Mouse (Mus musculus): ENCODE results near the gene Tmem189.
"Not testable (repeated sequence)": the region's sequence is repeated elsewhere in the genome, so short reads cannot be mapped to it uniquely, and the experiment has no call there.

Gene Tmem189

DNA sequence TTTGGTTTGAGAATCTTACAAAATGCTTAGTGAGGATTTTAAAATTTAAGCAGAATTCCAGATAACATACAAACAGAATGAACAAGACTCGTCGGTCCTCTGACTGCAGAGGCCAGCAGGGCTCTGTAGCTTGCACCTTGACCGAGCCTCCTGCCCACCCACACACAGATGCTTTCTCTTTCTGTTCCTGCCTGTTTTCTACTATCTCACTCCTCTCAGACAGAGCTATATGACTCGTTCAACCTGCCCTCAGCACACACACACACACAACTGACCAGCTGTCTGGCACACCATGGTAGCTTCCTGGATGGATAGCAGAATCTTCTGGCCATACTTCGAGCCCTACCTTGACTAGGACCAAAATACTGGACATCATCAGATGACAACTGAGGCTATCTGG lies 66.7 kb downstream of the Tmem189 start:
- no peak for DNase-seq (ENCODE audit: low read depth, low spot score)

- DNase-seq (ENCODE audit: low read depth, low spot score): peak; percentile 67
These were observed 67.3 kb downstream of the Tmem189 start for GRCm38 (mm10) chr2:167622352-167622751.

- no peak for DNase-seq (ENCODE audit: low read depth, low spot score)
These were observed 68.2 kb downstream of the Tmem189 start for GRCm38 (mm10) chr2:167621255-167622087.

DNA sequence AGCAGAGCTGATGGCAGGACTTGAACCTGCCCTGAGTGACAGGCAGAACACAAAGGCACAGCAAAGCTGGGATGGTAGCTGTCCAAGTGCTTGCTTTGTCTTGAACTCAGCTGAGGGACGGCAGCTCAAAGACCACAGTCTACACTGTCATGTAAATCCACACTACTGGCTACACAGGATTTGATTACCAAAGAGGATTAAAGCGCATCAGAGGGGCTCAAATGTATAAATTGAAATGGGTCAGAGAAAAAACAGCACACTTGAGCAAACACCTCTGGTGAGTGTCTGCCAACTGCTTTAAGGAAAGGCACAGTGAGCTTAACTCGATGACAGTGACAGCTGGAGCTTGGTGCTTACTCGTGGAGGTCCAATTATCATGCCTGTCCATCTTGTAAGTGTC lies 72.2 kb downstream of the Tmem189 start:
- no peak for DNase-seq (ENCODE audit: low read depth, low spot score)

DNA sequence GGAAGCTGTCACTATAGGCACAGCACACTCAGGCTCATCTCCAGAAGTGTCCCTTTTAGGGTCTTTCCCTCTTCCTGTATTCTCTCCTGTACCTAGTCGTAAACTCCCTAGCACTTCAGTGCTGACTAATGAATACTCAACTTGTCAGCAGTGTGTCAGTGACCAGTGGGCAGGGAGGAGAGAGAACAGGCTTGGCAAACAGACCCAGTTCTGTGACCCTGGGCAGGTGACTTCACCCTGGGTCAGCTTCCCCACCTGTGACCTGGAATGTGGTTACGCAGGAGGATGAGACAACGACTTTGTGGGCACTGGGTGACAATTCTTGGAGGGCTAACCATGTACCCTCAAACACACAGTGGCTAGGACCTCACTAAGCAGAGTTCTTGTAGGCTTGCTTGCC lies 72.6 kb downstream of the Tmem189 start:
- DNase-seq (ENCODE audit: low read depth, low spot score): no peak

- DNase-seq (ENCODE audit: low read depth, low spot score): not testable (repeated sequence)
These were observed 76.3 kb downstream of the Tmem189 start for GRCm38 (mm10) chr2:167613335-167613734.

DNA sequence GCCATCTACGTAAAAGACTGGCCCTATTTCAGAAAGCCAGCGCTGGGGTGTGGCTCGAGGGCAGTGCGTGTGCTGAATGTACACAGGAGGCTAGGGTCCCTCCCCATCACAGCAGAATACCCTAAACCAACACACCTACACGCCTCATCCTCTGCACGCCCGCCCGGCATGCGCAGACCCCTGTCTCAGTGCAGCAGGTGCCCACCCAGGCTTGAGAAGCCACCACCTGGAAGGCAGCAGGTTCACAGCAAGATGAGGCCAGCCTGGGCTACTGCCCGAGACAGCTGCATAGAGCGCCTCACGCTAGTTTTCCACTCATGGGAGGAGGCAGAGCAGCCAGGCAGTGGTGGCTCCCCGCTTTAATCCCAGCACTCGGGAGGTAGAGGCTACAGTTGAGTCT lies 77.5 kb downstream of the Tmem189 start:
- DNase-seq (ENCODE audit: low read depth, low spot score): no peak

- DNase-seq (ENCODE audit: low read depth, low spot score): no peak
These were observed 78.3 kb downstream of the Tmem189 start for GRCm38 (mm10) chr2:167611287-167611686.

DNA sequence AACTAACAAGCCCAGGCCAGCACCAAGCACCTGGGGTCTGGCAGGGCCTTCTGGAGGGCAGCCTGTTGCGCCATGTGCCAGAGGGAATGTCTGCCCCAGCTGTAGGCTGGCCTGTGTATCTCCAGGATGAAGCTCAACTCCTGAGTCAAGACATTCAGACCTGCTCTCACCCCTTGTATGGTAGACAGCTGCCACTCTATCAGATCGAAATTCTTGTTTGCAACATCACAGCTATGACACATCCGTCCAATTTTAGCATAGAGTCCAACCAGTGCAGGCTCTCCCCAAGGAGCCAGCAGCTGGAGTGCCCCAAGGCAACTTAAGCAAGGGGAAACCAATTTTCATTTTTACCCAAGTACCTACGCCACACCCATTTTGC lies 82.9 kb downstream of the Tmem189 start:
- DNase-seq (ENCODE audit: low read depth, low spot score): no peak

DNA sequence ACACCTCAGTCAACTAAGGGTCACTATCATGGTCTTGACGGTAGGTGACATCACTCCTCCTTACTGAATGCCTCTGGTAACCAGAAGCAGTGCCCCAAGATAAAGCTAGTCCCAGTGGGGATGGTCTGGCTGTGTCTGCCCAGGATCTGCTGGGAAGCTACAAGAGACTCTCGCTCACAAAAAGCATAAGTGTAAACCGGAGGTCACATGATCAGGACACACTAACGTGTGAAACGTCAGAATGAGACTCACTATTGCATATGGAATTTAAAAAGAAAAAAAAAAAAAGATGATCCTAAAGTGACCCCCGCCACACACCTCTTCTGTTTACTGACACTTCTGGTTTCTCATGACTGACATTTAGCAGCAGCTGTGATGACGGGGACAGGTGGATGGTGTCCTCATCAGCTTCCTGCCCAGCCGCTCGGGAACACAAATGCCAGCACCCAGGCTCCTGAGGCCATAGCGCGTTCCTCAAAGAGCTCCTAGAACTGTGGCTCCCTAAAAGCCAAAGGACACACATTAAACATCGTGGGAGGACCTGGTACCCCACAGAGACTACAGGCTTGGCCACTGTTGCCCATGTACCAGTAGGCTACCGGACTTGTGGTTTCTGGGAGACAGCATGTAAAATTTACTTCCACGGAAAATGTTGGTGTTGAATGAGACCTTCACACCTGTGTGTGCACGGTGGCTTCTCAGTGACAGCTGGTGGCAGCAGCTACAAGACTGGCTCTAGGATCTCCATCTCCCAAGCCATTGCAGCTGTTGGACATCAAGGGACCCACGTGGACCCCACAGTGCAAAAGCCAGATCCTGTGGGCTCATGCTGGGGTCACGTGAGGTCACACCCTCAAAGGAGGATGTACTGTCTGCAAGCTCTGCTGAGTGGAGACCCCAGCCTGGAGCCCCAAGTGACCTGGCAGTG lies 83.5 kb downstream of the Tmem189 start:
- DNase-seq (ENCODE audit: low read depth, low spot score): no peak

DNA sequence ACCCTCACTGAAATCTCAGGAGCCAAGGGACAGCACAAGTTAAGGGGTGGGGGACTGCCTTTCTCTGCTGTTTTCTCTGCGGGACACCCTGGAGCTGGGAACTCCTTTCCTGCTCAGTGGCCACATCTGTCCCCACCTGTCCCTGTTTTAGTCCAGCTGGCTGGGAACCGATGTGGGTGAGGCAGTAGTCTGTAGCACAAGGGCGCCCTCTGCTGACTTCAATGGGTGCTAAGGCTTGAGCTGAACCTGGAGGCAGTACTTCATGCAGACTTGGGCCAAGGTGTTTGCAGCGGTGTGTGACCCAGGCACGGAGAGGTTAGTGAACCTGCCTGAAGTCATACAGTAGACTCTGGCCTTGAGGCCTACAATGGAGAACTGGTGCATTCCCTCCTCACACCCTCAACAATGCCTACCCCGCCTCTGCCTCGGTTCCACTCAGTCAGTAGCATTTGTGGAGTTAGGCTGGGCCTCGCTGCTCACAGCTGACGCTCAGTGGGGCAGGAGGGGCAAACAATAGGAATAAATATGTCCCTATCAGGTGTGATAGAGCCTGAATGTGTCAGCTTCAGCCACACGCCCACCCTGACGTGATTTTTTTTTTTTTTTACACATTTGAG lies 84.3 kb downstream of the Tmem189 start:
- DNase-seq (ENCODE audit: low read depth, low spot score): peak; percentile 87

GRCm38 (mm10) chr2:167602978-167603377 lies 86.6 kb downstream of the Tmem189 start:
- DNase-seq (ENCODE audit: low read depth, low spot score): no peak

- no peak for DNase-seq (ENCODE audit: low read depth, low spot score)
These were observed 87.3 kb downstream of the Tmem189 start for GRCm38 (mm10) chr2:167602364-167602763.

- DNase-seq (ENCODE audit: low read depth, low spot score): no peak
These were observed 89.1 kb downstream of the Tmem189 start for GRCm38 (mm10) chr2:167600481-167600995.

DNA sequence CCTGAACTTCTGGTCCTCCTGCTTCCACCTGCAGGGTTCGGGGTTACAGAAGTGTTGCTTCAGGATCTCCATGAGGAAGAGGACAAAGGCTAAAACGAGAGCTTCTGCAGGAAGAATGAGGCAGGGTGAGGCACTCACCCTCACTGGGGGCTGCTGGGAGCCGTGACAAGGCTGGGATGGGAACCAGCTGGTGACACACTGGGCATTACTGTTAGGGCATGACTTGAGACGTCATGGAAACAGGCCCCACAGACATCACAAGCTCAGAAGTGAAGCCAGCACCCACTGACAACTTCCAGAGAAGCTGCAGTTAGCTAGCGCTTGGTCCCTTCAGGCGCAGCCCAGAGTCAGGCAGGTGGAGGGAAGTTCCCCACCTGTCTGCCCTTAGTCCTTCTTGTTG lies 89.7 kb downstream of the Tmem189 start:
- DNase-seq (ENCODE audit: low read depth, low spot score): no peak

GRCm38 (mm10) chr2:167599195-167599594 lies 90.4 kb downstream of the Tmem189 start:
- DNase-seq (ENCODE audit: low read depth, low spot score): no peak

DNA sequence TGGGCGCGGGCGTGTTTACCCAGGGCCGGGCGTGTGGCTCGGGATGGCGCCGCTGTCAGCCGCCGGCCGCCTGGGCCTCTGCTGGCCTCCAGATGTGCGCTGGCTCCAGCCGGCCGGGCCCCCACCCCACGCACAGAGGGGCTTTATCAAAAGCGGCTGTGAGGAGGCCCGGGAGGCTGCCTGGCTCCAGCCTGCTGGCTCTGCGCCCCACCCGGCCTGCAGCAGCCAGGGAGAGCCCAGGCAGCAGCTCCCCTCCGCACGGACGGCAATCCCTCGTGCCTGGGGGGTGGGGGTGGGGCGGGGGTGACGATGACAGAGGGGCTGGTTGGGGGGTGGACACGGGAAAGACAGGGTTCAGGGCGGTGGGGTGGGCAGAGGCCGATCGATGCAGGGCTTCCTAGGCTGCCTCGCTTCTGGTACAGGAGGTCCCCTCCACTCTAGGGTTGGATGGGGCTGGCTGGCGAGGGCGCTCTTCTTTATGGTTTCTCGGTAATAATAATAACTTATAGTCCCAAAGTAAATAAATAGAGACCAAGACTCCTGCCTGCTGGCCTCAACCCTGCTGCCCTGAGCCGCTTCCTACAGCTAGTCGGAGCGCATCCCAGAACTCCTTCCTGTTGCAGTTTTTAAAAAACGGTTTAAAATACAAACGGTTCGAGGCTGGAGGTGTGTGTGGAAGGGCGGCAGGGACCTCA lies 92.0 kb downstream of the Tmem189 start:
- DNase-seq (ENCODE audit: low read depth, low spot score): no peak

DNA sequence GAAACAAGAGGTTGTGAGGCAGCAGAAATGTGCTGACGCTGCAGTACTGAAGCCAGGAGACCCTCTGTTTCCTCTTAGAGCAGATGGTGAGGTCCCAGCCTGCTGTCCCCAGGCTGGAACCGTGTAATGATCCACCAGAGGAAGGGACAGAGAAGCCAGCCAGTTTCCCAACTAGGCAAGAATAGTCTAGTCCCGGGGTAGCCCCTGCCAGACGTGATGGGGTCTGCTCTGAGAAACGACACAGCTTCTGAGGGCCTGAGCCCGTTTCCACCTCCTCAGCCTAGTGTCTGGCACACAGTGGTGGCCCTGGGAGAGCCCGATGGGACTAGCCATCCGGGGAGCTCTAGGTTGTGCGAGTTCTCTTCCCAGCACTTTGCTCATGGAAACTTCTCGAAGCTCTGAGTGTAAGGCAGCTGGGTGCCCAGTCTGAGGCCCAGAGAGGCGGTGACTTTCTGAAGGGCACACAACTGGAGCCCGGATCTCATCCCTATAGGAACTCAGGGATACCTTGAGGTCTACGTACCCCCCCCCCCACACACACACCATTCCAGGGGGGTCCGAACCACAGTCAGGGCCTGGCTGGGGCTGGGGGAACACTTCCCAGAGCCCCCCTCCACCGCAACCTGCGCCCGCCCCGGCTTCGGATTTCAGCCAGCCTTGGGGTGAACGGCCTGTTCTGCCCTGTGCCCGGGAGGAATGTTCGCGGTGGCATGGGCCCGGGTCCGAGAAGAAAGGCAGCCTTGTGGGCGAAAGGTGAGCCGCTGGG lies 92.7 kb downstream of the Tmem189 start:
- no peak for DNase-seq (ENCODE audit: low read depth, low spot score)

- no peak for DNase-seq (ENCODE audit: low read depth, low spot score)
These were observed 93.4 kb downstream of the Tmem189 start for GRCm38 (mm10) chr2:167596262-167596661.

GRCm38 (mm10) chr2:167595761-167596171 lies 93.9 kb downstream of the Tmem189 start:
- DNase-seq (ENCODE audit: low read depth, low spot score): no peak
